Mouse (Mus musculus) frontal cortex, adult (tissue): ENCODE data around the gene Dnah9.

ENCODE experiments used
- ATAC-seq: cut with Nextera tagmentation; 2 replicates; pipeline ENCODE4 v1.9.2; 2017; ENCODE audit warnings: mild to moderate bottlenecking, moderate library complexity, mixed read lengths; ENCODE audit not compliant: low TSS enrichment

Gene Dnah9

DNA sequence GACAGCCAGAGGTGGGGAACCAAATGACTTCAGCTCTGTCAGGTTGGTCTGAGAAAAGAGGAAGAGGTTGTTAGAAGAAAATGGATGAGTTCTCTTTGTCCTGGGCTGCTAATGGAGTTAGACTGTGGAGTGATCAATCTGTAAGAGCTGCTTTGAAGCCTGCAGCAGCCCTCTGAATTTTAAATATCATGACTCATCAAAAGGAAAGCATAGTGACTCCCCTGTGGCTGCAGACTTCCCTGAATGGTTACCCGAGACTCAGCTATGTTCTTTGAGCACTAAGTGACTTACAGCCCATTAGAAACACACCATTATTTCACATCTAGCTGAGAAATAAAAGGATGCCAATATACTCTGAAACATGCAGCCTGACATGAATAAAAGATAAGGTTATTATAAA lies 240.4 kb downstream of the Dnah9 start:
- ATAC-seq = no peak

DNA sequence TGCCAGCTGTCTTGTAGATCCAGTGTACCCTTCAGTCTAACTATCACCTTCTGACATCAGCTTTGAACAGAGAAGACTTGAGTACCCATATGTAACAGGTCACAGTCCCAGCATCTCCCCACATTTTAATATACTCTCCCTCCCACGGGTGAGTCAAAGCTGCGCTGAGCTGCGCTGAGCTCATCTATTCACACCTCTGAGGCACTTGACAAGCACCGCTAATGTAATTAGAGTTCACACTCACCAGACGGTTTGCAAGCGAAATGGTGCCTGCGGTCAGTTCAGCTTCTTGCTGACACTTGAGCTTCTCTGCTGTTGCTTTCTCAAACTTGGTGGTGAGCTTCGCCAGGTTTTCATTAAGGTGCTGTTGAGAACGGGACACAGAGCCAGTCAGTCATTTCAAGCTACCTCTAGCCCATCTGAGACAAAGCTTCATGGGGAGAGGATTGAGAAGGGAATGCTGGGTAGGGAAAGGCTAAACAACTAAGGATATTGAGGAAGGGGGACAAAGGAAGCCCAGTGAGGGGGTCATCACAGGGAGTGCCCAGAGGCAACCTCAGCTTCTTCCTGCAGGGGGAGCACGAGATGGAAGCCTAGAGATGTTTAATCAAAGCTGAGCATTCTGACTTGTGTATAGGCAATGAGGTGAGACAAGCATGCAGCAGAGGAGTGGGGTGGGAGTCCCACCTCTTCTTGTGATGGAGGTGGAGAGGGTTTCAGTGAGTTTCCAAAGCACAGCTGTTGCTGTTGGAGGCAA lies 249.7 kb downstream of the Dnah9 start:
- peak; percentile 74 for ATAC-seq

DNA sequence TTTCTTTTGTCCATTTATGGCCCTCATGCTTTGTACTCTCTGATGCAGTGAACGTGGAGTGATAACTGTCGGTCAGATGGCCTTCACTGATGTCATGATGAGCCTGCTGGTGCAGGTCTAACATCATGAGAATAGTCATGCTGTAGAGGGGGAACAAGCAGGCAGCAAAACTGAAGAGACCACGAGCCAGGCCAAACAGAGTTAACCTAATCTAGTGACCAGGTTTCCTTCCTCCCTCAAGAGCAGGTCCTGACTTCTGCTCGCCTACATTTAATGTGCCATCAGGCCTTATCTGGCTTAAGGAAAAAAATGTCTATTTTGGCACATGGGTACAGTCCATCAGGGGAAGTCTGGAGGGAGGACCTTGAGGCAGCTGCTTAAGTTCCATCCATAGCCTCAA lies 259.2 kb downstream of the Dnah9 start:
- no peak for ATAC-seq

DNA sequence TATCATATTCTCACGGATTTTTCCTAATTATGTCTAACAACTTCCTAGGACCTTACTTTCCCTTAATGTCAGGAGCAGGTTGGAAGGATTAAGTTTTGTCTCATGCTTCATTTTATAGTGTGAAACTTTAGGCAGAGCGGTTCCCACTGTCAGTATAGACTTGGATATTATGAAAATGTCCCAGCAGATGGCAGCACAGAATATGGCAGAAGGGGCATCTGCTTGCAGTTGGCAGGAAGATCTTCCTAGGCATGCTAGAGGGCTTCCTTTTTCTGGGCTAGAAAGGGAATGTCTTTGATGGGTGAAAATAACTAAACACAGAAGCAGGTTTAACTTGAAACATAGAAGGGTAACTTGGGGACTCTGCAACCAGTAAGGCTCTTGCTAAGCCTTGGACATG lies 262.9 kb downstream of the Dnah9 start:
- ATAC-seq = peak; percentile 96

DNA sequence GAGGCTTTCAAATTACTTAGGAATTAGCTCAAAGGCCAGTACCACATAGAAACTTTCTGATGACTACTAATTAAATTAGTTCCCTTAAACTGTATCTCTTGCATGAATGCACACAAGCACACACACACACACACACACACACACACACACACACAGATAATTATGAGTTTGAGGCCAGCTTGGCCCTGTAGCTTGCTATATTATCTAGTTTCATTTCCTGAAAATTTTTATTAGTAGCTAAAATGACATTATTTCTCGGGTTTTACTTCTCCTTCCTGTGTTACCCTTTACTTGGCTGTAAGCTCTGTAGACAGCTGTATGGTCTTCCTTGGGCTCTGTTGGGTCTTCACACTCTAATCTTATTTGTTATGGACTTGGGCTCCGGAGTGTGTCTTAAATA lies 264.4 kb downstream of the Dnah9 start:
- no peak for ATAC-seq

DNA sequence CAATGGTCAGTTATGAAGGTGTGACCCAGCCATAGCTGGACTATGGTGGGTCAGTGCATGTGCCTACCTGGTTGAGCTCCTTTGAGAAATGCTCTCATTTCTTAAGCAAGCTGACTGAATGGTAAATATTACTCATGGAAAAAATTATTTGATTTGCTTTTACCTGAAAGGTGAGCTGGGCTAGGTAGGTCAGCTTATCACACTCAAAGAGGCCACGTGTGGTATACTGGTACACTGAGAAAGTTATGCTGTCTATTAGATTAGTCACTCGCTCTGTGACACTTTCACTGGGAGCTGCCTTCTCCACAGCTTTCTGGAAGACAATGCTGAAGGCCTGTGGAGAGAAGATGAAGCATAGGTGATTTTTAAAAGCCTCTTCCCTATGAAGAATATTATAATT lies 286.9 kb downstream of the Dnah9 start:
- no peak for ATAC-seq

DNA sequence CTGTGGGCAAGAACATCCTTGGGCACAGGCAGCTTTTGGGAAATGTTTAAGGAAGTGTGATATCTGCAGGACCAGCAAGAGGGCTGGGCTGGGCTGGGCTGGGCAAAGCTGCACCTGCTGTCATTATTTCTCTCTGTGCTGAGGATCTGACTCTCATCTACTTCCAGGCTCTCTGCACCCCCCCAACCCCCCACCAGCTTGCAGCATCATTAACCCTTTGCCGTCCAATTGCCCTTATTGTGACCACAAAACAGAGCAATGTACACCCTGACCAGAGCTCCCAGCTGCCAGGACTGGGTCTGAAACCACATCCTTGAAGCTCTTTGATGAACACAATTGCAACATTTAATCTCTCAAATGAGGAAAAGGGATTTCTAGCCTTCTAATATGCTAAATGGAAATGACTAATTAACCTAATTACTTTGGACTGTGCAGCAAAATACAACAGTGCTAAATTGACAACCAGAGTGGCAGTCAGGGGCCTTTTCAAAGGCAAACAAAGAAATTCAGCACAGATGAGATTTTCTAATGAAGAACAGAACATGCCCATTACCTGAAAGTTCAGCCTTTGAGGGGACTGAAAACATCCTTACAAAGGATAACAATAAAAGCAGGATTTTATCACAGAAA lies 291.1 kb downstream of the Dnah9 start:
- ATAC-seq = no peak

DNA sequence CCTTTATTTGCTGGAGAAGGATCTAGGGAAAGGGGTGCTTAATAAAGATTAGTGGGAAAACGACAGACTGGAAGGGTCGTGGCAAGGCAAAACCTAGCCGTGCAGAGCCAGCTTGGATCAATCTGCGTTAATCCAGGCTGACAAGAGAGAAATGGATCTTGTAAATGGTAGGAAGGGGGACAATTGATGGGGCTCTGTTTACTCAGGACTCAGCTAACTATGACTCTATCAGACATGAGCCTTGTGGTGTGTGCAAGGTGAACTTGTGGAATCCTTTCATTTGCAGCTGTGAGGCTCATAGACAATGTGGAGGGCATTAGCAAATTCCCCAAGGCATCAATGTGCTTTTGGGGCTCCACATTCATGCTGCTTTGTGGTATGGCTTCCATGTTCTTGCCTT lies 306.9 kb downstream of the Dnah9 start:
- ATAC-seq = no peak

DNA sequence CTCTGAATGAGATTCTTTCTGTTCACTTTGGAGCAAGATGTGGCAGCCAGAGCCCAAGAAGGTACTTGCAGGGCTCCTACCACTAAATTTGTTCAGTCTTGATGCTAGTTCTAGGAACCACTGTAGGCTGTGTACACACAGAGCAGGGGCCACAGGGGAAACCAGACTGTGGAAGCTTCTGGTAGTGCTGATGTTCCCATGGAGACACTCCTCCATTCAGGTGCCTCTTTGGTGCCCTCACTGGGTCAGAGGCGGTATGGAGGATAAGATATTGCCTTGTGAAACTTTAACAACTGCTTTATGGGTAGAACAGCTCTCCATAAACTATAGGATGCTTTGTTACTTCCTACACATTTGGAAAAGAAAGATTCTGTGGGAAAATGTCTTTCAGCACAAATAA lies 316.3 kb downstream of the Dnah9 start:
- no peak; the same call in 1 of the 2 replicates for ATAC-seq

DNA sequence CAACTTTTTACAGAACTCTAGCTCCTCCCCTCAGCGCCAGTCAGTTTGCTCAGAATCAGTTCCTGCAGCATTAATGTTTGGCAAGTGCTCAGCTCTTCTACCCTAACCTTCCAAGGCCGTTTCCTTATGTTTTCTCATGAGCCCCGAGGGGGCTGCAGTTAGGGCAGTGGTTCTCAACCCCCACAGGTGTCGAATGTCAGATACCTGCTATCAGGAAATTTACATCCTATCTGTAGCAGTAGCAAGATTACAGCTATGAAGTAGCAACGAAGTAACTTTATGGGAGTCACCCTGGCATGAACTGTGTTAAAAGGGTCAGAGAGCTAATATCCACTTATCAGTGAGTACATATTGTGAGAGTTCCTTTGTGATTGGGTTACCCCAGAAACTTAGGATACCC lies 321.9 kb downstream of the Dnah9 start:
- no peak for ATAC-seq

DNA sequence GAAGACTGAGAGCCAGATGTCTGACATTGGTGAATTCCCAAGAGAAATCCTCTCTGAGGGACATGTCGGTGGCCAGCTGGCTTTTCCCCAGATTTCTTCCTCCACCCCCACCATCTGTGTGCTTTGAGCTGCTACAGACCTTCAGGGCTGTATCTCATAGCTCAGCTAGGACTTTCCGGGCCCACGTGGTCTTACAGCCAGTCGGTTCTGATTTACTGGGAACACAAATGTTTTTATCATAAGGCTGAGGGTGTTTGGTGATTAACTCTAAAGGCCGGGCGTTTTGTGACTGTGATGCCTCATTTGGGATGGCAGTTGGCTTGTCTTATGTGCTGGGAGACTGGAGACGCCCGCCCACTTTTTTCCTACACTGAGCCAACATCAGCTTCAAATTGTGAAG lies 329.4 kb downstream of the Dnah9 start:
- ATAC-seq = peak; percentile 93

DNA sequence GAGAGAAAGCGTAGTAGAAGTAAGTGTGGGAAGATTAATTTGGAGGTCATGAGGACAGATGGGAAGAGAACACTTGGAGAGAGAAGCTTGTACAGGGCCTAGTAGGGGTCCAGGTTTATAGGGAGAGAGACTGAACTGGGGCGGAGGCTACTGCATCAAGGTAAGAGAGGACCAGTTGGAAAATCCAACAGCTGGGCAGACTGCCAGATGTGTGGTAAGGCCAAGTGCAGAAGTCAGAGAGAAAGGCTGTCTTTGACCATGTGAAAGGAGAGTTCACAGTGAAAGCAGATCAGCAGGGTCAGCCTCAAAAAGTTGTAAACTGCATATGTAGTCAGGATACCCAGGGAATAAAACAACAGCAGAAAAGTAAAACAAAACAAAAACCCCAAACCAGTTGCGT lies 343.8 kb downstream of the Dnah9 start:
- no peak for ATAC-seq

DNA sequence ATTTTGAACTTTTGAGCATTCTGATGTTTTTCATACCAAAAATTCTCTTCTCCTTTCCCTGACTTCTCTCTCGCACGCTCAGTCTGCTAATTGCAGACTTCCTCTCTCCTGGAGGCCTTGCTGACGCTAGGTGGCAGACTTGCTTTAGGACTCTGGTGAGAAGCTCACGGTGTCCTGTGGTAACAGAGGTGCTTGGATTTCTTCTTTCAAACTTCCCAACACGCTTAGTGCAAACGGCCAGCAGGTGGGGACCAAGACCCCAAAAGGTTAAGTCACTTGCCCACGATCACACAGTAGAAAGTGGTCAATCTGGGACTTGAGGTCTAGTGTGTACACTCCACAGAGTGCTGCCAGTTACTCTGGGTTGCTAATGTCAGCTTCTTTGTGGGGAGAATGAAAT lies 347.5 kb downstream of the Dnah9 start:
- peak; percentile 96 for ATAC-seq

DNA sequence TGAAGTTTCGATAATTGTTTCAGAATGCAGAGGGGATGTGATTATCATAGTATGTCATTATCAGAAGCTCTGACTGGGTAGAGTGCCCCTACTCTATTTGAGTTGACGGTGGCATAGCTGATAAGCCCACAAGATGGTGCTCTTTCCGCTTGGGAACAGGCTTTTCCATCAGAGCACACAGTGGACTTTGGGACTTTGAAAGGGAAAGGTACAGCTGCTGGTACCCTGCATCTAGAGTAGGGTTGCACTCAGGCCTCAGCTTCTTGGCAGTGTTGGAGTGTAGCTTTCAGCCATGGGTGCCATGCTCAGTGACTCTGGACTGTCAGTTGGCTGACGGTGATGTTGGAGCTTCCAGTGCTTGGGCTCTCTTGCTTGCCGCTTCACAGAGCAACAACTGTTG lies 348.1 kb downstream of the Dnah9 start:
- ATAC-seq = peak; percentile 75

DNA sequence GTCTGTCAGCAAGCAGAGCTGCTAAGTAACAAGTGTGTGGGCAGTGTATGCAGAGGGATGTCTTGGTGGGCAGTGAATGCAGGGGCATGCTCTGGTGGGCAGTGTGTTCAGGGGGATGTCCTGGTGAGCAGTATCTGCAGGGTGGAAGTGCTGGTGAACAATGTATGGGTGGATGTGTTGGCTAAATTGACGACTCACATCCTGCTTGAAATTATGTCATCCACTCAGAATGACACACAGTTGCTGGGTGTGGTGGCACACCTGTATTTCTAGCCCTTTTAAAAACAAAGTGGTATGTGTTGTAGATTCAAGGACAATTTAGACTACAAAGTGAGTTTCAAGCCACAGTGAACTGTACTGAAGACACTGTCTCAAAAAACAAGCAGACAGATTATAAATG lies 350.2 kb downstream of the Dnah9 start:
- ATAC-seq = no peak

DNA sequence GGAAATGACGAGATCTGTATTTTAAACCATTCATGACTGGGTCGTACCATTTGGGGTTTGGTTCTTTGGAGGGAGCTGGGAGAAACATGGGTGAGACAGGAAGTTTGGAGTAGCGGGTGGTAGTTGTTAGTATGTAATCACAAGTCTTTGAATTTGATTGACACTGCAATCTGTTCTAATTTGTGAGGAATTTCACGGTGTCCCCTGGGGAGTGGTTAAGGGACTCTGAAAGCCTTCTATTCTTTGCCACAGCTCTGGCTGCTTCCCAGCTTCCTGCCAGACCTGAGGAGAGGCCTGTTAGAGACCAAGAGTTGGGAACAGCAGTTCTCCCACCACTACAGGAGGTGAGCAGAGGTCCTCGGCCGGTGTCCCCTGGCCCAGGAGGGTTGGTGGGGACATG lies 352.1 kb downstream of the Dnah9 start:
- no peak for ATAC-seq

DNA sequence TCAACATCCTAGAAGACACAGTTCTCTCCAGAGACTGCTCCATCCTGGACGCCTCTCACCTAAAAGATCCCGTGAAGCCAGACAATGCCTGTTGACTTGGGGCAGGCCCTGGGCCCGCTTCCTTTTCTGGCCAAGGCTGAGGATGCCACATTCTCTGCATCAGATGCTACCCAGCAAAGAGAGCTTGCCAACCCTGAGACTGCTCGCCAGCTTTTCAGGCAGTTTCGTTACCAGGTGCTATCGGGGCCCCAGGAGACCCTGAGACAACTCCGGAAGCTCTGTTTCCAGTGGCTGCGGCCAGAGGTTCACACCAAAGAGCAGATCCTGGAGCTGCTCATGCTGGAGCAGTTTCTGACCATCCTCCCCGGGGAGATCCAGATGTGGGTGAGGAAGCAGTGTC lies 354.0 kb downstream of the Dnah9 start:
- ATAC-seq = no peak

DNA sequence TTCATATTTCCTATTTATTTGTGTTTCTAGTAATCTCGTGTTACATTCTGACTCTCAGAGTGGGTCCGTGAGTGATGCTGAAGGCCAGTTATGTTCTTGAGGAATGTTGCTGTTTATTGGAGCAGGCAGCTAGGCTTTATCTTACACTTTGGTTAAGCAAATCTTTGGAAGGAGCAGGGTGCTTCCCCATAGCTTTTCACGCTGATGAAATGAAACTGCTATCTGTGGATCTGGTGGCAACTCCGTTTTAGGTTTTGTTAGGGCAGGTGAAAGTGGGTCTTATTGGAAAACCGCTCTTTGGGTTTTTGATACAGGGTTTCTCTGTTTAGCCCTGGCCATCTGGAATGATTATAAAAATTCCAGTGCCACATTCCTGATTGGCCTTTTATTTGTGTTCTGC lies 356.3 kb downstream of the Dnah9 start:
- ATAC-seq = no peak

DNA sequence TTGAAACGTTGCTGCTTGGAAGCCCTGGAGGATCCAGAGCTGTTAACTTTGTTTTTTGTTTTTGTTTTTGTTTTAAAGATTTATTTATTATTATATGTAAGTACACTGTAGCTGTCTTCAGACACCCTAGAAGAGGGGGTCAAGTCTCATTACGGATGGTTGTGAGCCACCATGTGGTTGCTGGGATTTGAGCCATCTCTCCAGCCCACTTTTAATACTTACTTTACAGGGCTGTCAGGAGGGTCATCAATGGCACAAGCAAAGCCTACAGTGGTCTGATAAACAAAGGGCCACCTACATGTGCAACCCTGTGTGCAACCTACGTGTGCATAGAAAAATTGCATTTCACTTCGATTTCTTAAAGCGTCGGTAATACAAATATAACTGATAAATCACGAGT lies 360.8 kb downstream of the Dnah9 start:
- ATAC-seq = no peak

DNA sequence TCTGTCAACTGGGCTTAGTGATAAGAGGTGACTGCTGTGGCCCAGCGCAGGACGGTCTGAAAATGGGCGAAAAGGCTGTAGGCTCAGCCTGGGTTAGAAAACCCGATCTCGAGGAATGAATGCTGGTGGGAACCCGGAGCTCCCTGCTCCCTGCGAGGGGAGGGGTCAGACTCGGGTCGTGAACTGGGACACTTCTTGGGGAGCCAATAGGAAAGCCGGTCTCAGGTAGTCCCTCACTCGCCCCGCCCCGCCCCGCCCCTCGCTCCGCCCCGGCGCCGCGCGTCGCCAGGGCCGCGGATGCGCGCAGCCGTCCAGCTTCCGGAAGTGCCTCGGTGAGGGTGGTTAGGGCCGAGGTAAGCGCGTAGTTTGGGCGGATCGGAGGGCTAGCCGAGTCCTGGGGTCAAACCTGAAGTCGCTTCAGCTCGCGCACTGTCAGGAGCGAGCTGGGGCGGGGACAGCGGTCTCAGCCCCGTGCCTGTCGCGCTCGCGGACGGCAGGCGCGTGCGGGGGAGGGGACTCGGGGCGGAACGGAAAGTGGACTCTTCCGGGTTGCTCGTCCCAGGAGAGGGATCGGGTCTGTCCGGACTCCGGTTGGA lies 361.3 kb downstream of the Dnah9 start, which contains the start of gene Zkscan6:
TSS of gene Zkscan6 (plus strand) at position 267 of the 596 bp plus-strand sequence.
- peak; percentile 90 for ATAC-seq

DNA sequence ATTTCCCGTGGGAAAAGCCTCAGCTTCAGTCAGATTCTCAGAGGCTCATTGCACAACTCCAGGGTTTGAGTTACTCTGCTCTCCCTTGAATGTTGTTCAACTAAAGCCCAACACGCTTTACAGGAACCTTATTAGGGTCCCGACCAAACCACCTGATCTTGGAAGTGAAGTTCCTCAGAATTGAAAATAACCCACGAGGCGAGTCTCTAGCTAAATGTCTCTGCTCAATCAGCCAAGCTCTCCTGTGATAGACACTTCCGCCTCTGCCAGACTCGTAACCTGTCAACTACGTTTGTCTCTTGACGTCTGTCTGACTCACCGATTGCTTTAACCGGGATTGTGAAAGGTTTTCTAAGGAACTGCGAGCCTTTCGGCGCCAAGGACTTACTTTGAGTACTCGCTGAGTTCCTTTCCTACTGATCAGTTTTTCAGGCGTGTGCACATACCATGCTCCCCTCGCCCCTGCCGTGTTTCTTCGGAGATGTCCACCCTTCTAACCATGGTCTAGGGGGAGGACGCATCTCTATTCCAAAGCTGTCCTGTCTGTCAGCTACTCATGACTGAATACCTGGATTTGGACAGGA lies 361.9 kb downstream of the Dnah9 start:
- peak; percentile 1 for ATAC-seq

DNA sequence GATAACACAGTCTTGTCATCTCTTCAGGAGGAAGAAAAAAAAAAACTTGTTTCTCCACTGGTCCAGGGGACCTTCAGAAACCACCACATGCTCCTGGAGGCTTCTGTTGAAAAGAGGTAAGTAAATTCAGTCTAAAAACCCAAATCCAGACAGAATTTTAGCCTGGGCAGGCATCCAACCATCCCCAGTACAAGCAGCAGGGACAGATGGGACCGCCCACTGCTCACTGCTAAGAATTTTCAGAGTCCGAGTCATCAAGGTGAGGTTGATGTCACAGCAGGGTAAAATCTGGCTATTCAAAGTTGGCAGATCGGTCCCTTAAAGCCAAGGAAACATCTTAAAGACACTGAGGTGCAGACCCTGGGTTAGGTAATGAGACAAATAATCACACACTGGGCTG lies 366.5 kb downstream of the Dnah9 start:
- ATAC-seq = peak; percentile 75

DNA sequence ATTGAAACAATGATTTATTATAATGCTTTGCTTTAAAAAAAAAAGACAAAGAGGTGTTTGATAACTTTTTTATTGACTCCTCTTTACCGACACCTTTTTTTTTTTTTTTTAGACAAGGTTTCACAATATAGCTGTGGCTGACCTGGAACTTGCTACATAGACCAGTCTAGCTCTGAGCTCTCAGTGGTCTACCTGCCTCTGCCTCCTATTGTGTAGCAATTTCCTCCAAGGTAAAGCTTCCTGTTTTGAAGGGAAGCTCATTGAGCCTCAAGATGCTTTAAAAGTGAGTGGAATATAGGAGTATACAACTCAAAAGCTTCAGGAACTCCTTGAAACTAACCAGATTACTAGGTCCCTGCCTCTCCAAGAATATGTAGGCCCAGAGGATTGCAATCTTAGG lies 372.5 kb downstream of the Dnah9 start:
- ATAC-seq = no peak
